Comparison of ENCODE assay signal across 9 mouse cellular contexts in the genomic region with DNA sequence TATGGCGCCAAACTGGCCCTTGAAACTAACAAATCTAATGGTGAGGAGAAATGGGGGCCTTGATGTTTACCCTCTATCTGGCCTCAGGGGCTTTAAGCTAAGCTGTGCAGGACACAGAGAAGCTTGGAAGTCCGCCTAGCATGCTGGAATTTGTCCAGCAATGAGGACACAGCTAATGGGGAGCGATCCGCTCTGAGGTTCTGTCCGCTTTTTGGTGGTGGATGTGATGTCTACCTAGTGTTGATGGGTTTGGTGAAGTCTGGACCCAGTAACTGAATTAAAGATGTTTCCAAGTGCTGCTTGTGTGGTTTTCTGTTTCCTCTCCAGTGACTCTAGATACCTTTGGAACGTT. TPM values are rescaled to one million over a fixed set of nuclear protein-coding genes. Genes with fewer than 3 reads are reported as not detected.
DNase-seq lines count a peak whose midpoint lies in the region; ATAC-seq and TF ChIP-seq lines count a peak whose summit lies in the region.
"Had no signal": no experiment of that assay in that cellular context is flagged by ENCODE, and none has a peak within 500 bp of the region (broad histone marks: within the 10 kb centered on the region; RNA-seq: fewer than 3 reads in every experiment).

No protein-coding gene starts in this region.

- H3K27ac ChIP-seq in testis, adult 2 months (ENCODE audit: control insufficient read depth, insufficient read depth, low read depth, low read length) = 0 out of 2 replicates have a peak overlapping the region, but pooled peaks have one; percentile 65
- H3K27ac ChIP-seq in forebrain, embryonic 15.5 days (replicated peaks) = peak overlapping the region; percentile 86
- peak overlapping the region; percentile 63; the same call in 1 of the 2 replicates for H3K27ac ChIP-seq in limb, embryonic 14.5 days (replicated peaks; ENCODE audit: low read depth, low read length)
- H3K27ac ChIP-seq in stomach, postnatal 0 days (replicated peaks) = peak overlapping the region; percentile 91

- H3K36me3 ChIP-seq in testis, adult 2 months (ENCODE audit: control insufficient read depth, insufficient read depth, low read length) = no peaks in the 10 kb centered on the region; the same call in 1 of the 2 replicates
- H3K36me3 ChIP-seq in forebrain, embryonic 15.5 days = peaks cover 28% of the 10 kb centered on the region
- peaks cover 37% of the 10 kb centered on the region for H3K36me3 ChIP-seq in limb, embryonic 14.5 days (ENCODE audit: control insufficient read depth, insufficient read depth, low read length)
- H3K36me3 ChIP-seq in stomach, postnatal 0 days (ENCODE audit: control insufficient read depth, insufficient read depth, low read length) = peaks cover 15% of the 10 kb centered on the region; the same call in 1 of the 2 replicates

- no peak for DNase-seq in testis, postnatal 14 days (ENCODE audit: low spot score)
- DNase-seq in limb, embryonic 14.5 days (ENCODE audit: low spot score) = no peak
- no peak for DNase-seq in stomach, postnatal 0 days (ENCODE audit: low spot score)
- no peak for DNase-seq in spleen, postnatal 36 days (ENCODE audit: low spot score in 2 of 2)
- no peak for DNase-seq in lung, postnatal 36 days
- DNase-seq in adrenal gland, postnatal 14 days = no peak

- peaks cover 15% of the 10 kb centered on the region for H3K4me1 ChIP-seq in testis, adult 2 months (ENCODE audit: control insufficient read depth, insufficient read depth, low read length)
- peaks cover 45% of the 10 kb centered on the region for H3K4me1 ChIP-seq in forebrain, embryonic 15.5 days
- H3K4me1 ChIP-seq in limb, embryonic 14.5 days (ENCODE audit: control insufficient read depth, insufficient read depth, low read length) = peaks cover 25% of the 10 kb centered on the region
- peaks cover 9% of the 10 kb centered on the region for H3K4me1 ChIP-seq in stomach, postnatal 0 days (replicated peaks; ENCODE audit: control insufficient read depth, insufficient read depth)

- no peak for TF ChIP-seq EP300 in stomach, postnatal 0 days (optimal IDR thresholded peaks at IDR 0.05)

- no peak for ATAC-seq in forebrain, embryonic 15.5 days (replicated peaks)
- no peak for ATAC-seq in limb, embryonic 14.5 days (ENCODE audit: low FRiP score, low read depth)
- no peak for ATAC-seq in stomach, postnatal 0 days (ENCODE audit: low FRiP score, low TSS enrichment)

- H3K4me2 ChIP-seq in forebrain, embryonic 15.5 days (replicated peaks) = peak overlapping the region; percentile 89
- H3K4me2 ChIP-seq in limb, embryonic 14.5 days (replicated peaks; ENCODE audit: low read depth, low read length, severe bottlenecking) = peak overlapping the region; percentile 85
- H3K4me2 ChIP-seq in stomach, postnatal 0 days (replicated peaks; ENCODE audit: low read depth) = peak overlapping the region; percentile 95

- H3K27me3 ChIP-seq in testis, adult 2 months (ENCODE audit: control insufficient read depth, insufficient read depth, low read length) = no peaks in the 10 kb centered on the region
- peaks cover under 1% of the 10 kb centered on the region; the same call in 1 of the 2 replicates for H3K27me3 ChIP-seq in forebrain, embryonic 15.5 days
- peaks cover 1% of the 10 kb centered on the region; the same call in 1 of the 2 replicates for H3K27me3 ChIP-seq in limb, embryonic 14.5 days (ENCODE audit: control insufficient read depth, insufficient read depth, low read length)
- H3K27me3 ChIP-seq in stomach, postnatal 0 days (ENCODE audit: control insufficient read depth, insufficient read depth, low read length) = no peaks in the 10 kb centered on the region

- no peaks in the 10 kb centered on the region for H3K9me3 ChIP-seq in forebrain, embryonic 15.5 days
- H3K9me3 ChIP-seq in limb, embryonic 14.5 days (ENCODE audit: control insufficient read depth, low read length) = no peaks in the 10 kb centered on the region
- no peaks in the 10 kb centered on the region for H3K9me3 ChIP-seq in stomach, postnatal 0 days (ENCODE audit: control insufficient read depth, low read length)

- no peak overlapping the region for H3K4me3 ChIP-seq in testis, adult 2 months (ENCODE audit: control insufficient read depth, low read depth, low read length)
- H3K4me3 ChIP-seq in forebrain, embryonic 15.5 days = peak overlapping the region; percentile 73; the same call in 1 of the 2 replicates
- H3K4me3 ChIP-seq in limb, embryonic 14.5 days (replicated peaks; ENCODE audit: low read length) = peak overlapping the region; percentile 77
- H3K4me3 ChIP-seq in stomach, postnatal 0 days (ENCODE audit: low read depth, low read length) = no peak overlapping the region

- WGBS in forebrain, embryonic 15.5 days = 77% methylated on average over 6 of the region's 6 CpGs
- WGBS in limb, embryonic 14.5 days = 85% methylated on average over 6 of the region's 6 CpGs
- WGBS in stomach, postnatal 0 days = 67% methylated on average over 6 of the region's 6 CpGs

- no peak for TF ChIP-seq CTCF in testis, adult 2 months (IDR thresholded peaks at IDR 0.05; ENCODE audit: control insufficient read depth, insufficient read depth, insufficient replicate concordance, low read depth, low read length)
- TF ChIP-seq CTCF in stomach, postnatal 0 days (IDR thresholded peaks at IDR 0.05; ENCODE audit: low read depth) = no peak

- 0 out of 2 replicates have a peak overlapping the region, but pooled peaks have one; percentile 14 for H3K9ac ChIP-seq in forebrain, embryonic 15.5 days (replicated peaks)
- no peak overlapping the region for H3K9ac ChIP-seq in limb, embryonic 14.5 days (ENCODE audit: low read depth, low read length, severe bottlenecking)
- peak overlapping the region; percentile 85; the same call in 1 of the 2 replicates for H3K9ac ChIP-seq in stomach, postnatal 0 days (ENCODE audit: low read length)

- no peak for TF ChIP-seq POLR2A in testis, adult 2 months (IDR thresholded peaks at IDR 0.05; ENCODE audit: control insufficient read depth, low read depth, low read length)
- no peak for TF ChIP-seq POLR2A in limb, embryonic 14.5 days (IDR thresholded peaks at IDR 0.05; ENCODE audit: borderline replicate concordance, extremely low read depth, insufficient read depth, insufficient read length)

RNA-seq across cellular contexts. Expression of a gene that starts 0.8 kb away (rescaled TPM):
- polyA plus RNA-seq in testis, adult 2 months (2012; rRNA removed) = 6.4 and 6.7 TPM in 2 replicates
- 92.9 and 96.5 TPM in 2 replicates for polyA plus RNA-seq in forebrain, embryonic 15.5 days (2015; fragmentation: Nextera tagmentation; extraction: Ambion mirVana)
- 40.2 and 61.6 TPM in 2 replicates for polyA plus RNA-seq in limb, embryonic 14.5 days (2012; rRNA removed)
- 42.4 and 44.4 TPM in 2 replicates for polyA plus RNA-seq in limb, embryonic 14.5 days (2014; fragmentation: Nextera tagmentation; extraction: Ambion mirVana)
- polyA plus RNA-seq in stomach, postnatal 0 days (2015; fragmentation: Nextera tagmentation; extraction: Ambion mirVana) = 42.3 and 42.4 TPM in 2 replicates
- total RNA-seq in adrenal gland, postnatal 14 days (2021) = 39.8 and 45.9 TPM in 2 replicates

RNA-seq across cellular contexts. Expression of a gene that starts 3.9 kb away (rescaled TPM):
- 21.0 and 21.7 TPM in 2 replicates for polyA plus RNA-seq in testis, adult 2 months (2012; rRNA removed)
- 47.8 and 52.7 TPM in 2 replicates for polyA plus RNA-seq in forebrain, embryonic 15.5 days (2015; fragmentation: Nextera tagmentation; extraction: Ambion mirVana)
- polyA plus RNA-seq in limb, embryonic 14.5 days (2012; rRNA removed) = 49.1 and 64.3 TPM in 2 replicates
- polyA plus RNA-seq in limb, embryonic 14.5 days (2014; fragmentation: Nextera tagmentation; extraction: Ambion mirVana) = 41.9 and 43.3 TPM in 2 replicates
- polyA plus RNA-seq in stomach, postnatal 0 days (2015; fragmentation: Nextera tagmentation; extraction: Ambion mirVana) = 26.4 and 26.8 TPM in 2 replicates
- total RNA-seq in adrenal gland, postnatal 14 days (2021) = 87.7 and 97.6 TPM in 2 replicates

RNA-seq across cellular contexts. Expression of a gene that starts 8.1 kb away (rescaled TPM):
- 0.66 and 0.88 TPM in 2 replicates for polyA plus RNA-seq in testis, adult 2 months (2012; rRNA removed)
- 0.17 and 0.27 TPM in 2 replicates for polyA plus RNA-seq in forebrain, embryonic 15.5 days (2015; fragmentation: Nextera tagmentation; extraction: Ambion mirVana)
- polyA plus RNA-seq in limb, embryonic 14.5 days (2012; rRNA removed) = 0.23 and 0.42 TPM in 2 replicates
- not detected in 2 replicates for polyA plus RNA-seq in limb, embryonic 14.5 days (2014; fragmentation: Nextera tagmentation; extraction: Ambion mirVana)
- 0.08 TPM in 1 of 2 replicates, not detected in the other for polyA plus RNA-seq in stomach, postnatal 0 days (2015; fragmentation: Nextera tagmentation; extraction: Ambion mirVana)
- 0.85 and 1.2 TPM in 2 replicates for total RNA-seq in adrenal gland, postnatal 14 days (2021)
- total RNA-seq: monocyte, adult 5-6 weeks had no signal

RNA-seq across cellular contexts. Expression of a gene that starts 8.9 kb away (rescaled TPM):
- 77.6 and 77.9 TPM in 2 replicates for polyA plus RNA-seq in testis, adult 2 months (2012; rRNA removed)
- 40.5 and 45.0 TPM in 2 replicates for polyA plus RNA-seq in forebrain, embryonic 15.5 days (2015; fragmentation: Nextera tagmentation; extraction: Ambion mirVana)
- 15.7 and 24.3 TPM in 2 replicates for polyA plus RNA-seq in limb, embryonic 14.5 days (2012; rRNA removed)
- 32.9 and 36.5 TPM in 2 replicates for polyA plus RNA-seq in limb, embryonic 14.5 days (2014; fragmentation: Nextera tagmentation; extraction: Ambion mirVana)
- 10.6 and 11.8 TPM in 2 replicates for polyA plus RNA-seq in stomach, postnatal 0 days (2015; fragmentation: Nextera tagmentation; extraction: Ambion mirVana)
- total RNA-seq in adrenal gland, postnatal 14 days (2021) = 6.6 and 8.8 TPM in 2 replicates
- total RNA-seq: monocyte, adult 5-6 weeks had no signal

RNA-seq across cellular contexts. Expression of a gene that starts 16.5 kb away (rescaled TPM):
- 46.2 and 46.3 TPM in 2 replicates for polyA plus RNA-seq in testis, adult 2 months (2012; rRNA removed)
- 7.9 and 8.1 TPM in 2 replicates for polyA plus RNA-seq in forebrain, embryonic 15.5 days (2015; fragmentation: Nextera tagmentation; extraction: Ambion mirVana)
- polyA plus RNA-seq in limb, embryonic 14.5 days (2012; rRNA removed) = 12.8 and 18.5 TPM in 2 replicates
- polyA plus RNA-seq in limb, embryonic 14.5 days (2014; fragmentation: Nextera tagmentation; extraction: Ambion mirVana) = 9.8 and 10.3 TPM in 2 replicates
- 16.0 and 17.1 TPM in 2 replicates for polyA plus RNA-seq in stomach, postnatal 0 days (2015; fragmentation: Nextera tagmentation; extraction: Ambion mirVana)
- 29.6 and 30.8 TPM in 2 replicates for total RNA-seq in adrenal gland, postnatal 14 days (2021)

Comparison
In these comparisons a context has a peak if more than half of its experiments do, and no peak if none do; other contexts are left out.
1. H3K4me3 ChIP-seq: peak in forebrain, embryonic 15.5 days (single experiment) and limb, embryonic 14.5 days (single experiment); none in testis, adult 2 months (single experiment) and stomach, postnatal 0 days (single experiment).
2. Peak in every context shown above with its lines, with median percentiles within 50 percentile points of each other: H3K27ac ChIP-seq and H3K4me2 ChIP-seq.